Mouse (Mus musculus) heart, embryonic 11.5 days (tissue): ENCODE data around the gene Mpv17l2. TPM values are rescaled to one million over a fixed set of nuclear protein-coding genes. Genes with fewer than 3 reads are reported as not detected.

Source experiments
- ATAC-seq: fragments of 200-750 bp; cut with Nextera tagmentation; replicated peaks from 2 replicates; pipeline ENCODE4 v1.8.0; 2017; ENCODE audit warnings: moderate library complexity; ENCODE audit not compliant: insufficient number of reproducible peaks, low FRiP score, low TSS enrichment
- H3K27ac ChIP-seq: fragments of 300-500 bp; sonication (generic); 2 replicates; pipeline ENCODE4 v1.5.1; 2014; ENCODE audit warnings: mild to moderate bottlenecking, low read depth, low read length
- H3K27me3 ChIP-seq: fragments of 300-500 bp; sonication (generic); 2 replicates; pipeline ENCODE4 v1.6.1; 2014; ENCODE audit warnings: mild to moderate bottlenecking, low read length, mixed read lengths; ENCODE audit not compliant: control insufficient read depth, insufficient read depth
- H3K36me3 ChIP-seq: fragments of 300-500 bp; sonication (generic); 2 replicates; pipeline ENCODE4 v1.6.1; 2014; ENCODE audit warnings: mild to moderate bottlenecking, low read length, moderate library complexity, mixed read lengths; ENCODE audit not compliant: control insufficient read depth, insufficient read depth
- H3K4me1 ChIP-seq: fragments of 300-500 bp; sonication (generic); 2 replicates; pipeline ENCODE4 v1.6.1; 2014; ENCODE audit warnings: low read length; ENCODE audit not compliant: control insufficient read depth, insufficient read depth
- H3K4me2 ChIP-seq: fragments of 300-500 bp; sonication (generic); 2 replicates; pipeline ENCODE4 v1.6.1; 2014; ENCODE audit warnings: mild to moderate bottlenecking, moderate library complexity
- H3K4me3 ChIP-seq: fragments of 300-500 bp; sonication (generic); 2 replicates; pipeline ENCODE4 v1.5.1; 2014; ENCODE audit warnings: low read depth, low read length
- H3K9ac ChIP-seq: fragments of 300-500 bp; sonication (generic); 2 replicates; pipeline ENCODE4 v1.6.1; 2014; ENCODE audit warnings: mild to moderate bottlenecking, low read depth, low read length, moderate library complexity
- H3K9me3 ChIP-seq: fragments of 300-500 bp; sonication (generic); replicated peaks from 2 replicates; pipeline ENCODE4 v1.6.1; 2016; ENCODE audit warnings: low read length; ENCODE audit not compliant: control insufficient read depth
- WGBS: fragments of 180-500 bp; shearing (Covaris S2); extraction: QIAGEN DNeasy Blood & Tissue Kit; methylation state at CpG from one replicate; pipeline ENCODE4 v1.1.7; 2014; ENCODE audit not compliant: insufficient replicate concordance; 5-methylcytosine and 5-hydroxymethylcytosine counted together
- polyA plus RNA-seq: library from polyadenylated mRNA; unstranded; fragments of >200 nt; fragmentation: Nextera tagmentation; extraction: Ambion mirVana; gene quantifications from 2 replicates; pipeline ENCODE4 v1.2.1, GENCODE M21; 2014

Gene Mpv17l2
- polyA plus RNA-seq, 1 experiment from 2014 or later, result 42.5 TPM

- Histone ChIP-seq H3K9ac (peak overlapping the region; percentile 73), H3K4me2 (peak overlapping the region; percentile 97), H3K27me3 (peaks cover 2% of the 10 kb centered on the region; the same call in 1 of the 2 replicates), H3K4me1 (peaks cover 22% of the 10 kb centered on the region), H3K36me3 (peaks cover 14% of the 10 kb centered on the region), H3K27ac (no peak overlapping the region), H3K9me3 (no peaks in the 10 kb centered on the region), H3K4me3 (peak overlapping the region; percentile 47)
- peak; percentile 38; the same call in 1 of the 2 replicates for ATAC-seq
- 9% methylated on average over 21 of the region's 21 CpGs for whole genome bisulfite sequencing
Measured at GRCm38 (mm10) chr8:70766571-70767440, 6.1 kb upstream of the Mpv17l2 start.

- no peaks in the 10 kb centered on the region for H3K9me3 ChIP-seq
- H3K27me3 ChIP-seq, result peaks cover 2% of the 10 kb centered on the region; the same call in 1 of the 2 replicates
- WGBS, result 2% methylated on average over 34 of the region's 34 CpGs
- no peak overlapping the region for H3K27ac ChIP-seq
- peak overlapping the region; percentile 47 for H3K4me3 ChIP-seq
- H3K4me2 ChIP-seq, result peak overlapping the region; percentile 97
- H3K4me1 ChIP-seq, result peaks cover 29% of the 10 kb centered on the region
- H3K9ac ChIP-seq, result peak overlapping the region; percentile 73
- H3K36me3 ChIP-seq, result peaks cover 14% of the 10 kb centered on the region
- no peak for ATAC-seq
Measured at GRCm38 (mm10) chr8:70765838-70766570, 5.3 kb upstream of the Mpv17l2 start.

GRCm38 (mm10) chr8:70765329-70765728 is 4.6 kb upstream of the Mpv17l2 start:
- 66% methylated on average over 9 of the region's 9 CpGs for WGBS
- Histone ChIP-seq H3K27ac (no peak overlapping the region), H3K27me3 (peaks cover 2% of the 10 kb centered on the region; the same call in 1 of the 2 replicates), H3K4me3 (peak overlapping the region; percentile 47), H3K36me3 (peaks cover 8% of the 10 kb centered on the region; the same call in 1 of the 2 replicates), H3K4me1 (peaks cover 29% of the 10 kb centered on the region), H3K9me3 (no peaks in the 10 kb centered on the region), H3K4me2 (peak overlapping the region; percentile 97), H3K9ac (peak overlapping the region; percentile 73; the same call in 1 of the 2 replicates)
- ATAC-seq, result no peak

GRCm38 (mm10) chr8:70764676-70765075 is 3.9 kb upstream of the Mpv17l2 start:
- 0 out of 2 replicates have a peak overlapping the region, but pooled peaks have one; percentile 22 for H3K27ac ChIP-seq
- no peak overlapping the region for H3K9ac ChIP-seq
- peaks cover 29% of the 10 kb centered on the region for H3K4me1 ChIP-seq

GRCm38 (mm10) chr8:70764026-70764425 is 3.3 kb upstream of the Mpv17l2 start:
- peaks cover 8% of the 10 kb centered on the region; the same call in 1 of the 2 replicates for H3K36me3 ChIP-seq
- peaks cover 29% of the 10 kb centered on the region for H3K4me1 ChIP-seq
- H3K4me2 ChIP-seq, result peak overlapping the region; percentile 14
- H3K9ac ChIP-seq, result no peak overlapping the region
- WGBS, result 57% methylated on average over 8 of the region's 8 CpGs
- no peak for ATAC-seq
- H3K27ac ChIP-seq, result 0 out of 2 replicates have a peak overlapping the region, but pooled peaks have one; percentile 25
- no peaks in the 10 kb centered on the region for H3K9me3 ChIP-seq
- H3K4me3 ChIP-seq, result no peak overlapping the region
- H3K27me3 ChIP-seq, result peaks cover 2% of the 10 kb centered on the region; the same call in 1 of the 2 replicates

More at GRCm38 (mm10) chr8:70764676-70765075, 3.9 kb upstream of the Mpv17l2 start:
- Histone ChIP-seq H3K9me3 (no peaks in the 10 kb centered on the region), H3K4me3 (no peak overlapping the region), H3K27me3 (peaks cover 2% of the 10 kb centered on the region; the same call in 1 of the 2 replicates), H3K4me2 (peak overlapping the region; percentile 14; the same call in 1 of the 2 replicates), H3K36me3 (peaks cover 8% of the 10 kb centered on the region; the same call in 1 of the 2 replicates)
- WGBS, result 90% methylated on average over 13 of the region's 13 CpGs
- no peak for ATAC-seq

- peaks cover 2% of the 10 kb centered on the region; the same call in 1 of the 2 replicates for H3K27me3 ChIP-seq
- no peak overlapping the region for H3K9ac ChIP-seq
- no peaks in the 10 kb centered on the region for H3K9me3 ChIP-seq
- peaks cover 5% of the 10 kb centered on the region; the same call in 1 of the 2 replicates for H3K36me3 ChIP-seq
- H3K4me3 ChIP-seq, result no peak overlapping the region
- H3K27ac ChIP-seq, result 0 out of 2 replicates have a peak overlapping the region, but pooled peaks have one; percentile 25
- WGBS, result 7% methylated on average over 3 of the region's 3 CpGs
- no peak for ATAC-seq
- peaks cover 31% of the 10 kb centered on the region for H3K4me1 ChIP-seq
- no peak overlapping the region; the same call in 1 of the 2 replicates for H3K4me2 ChIP-seq
Measured at GRCm38 (mm10) chr8:70763354-70763753, 2.6 kb upstream of the Mpv17l2 start.

- peak overlapping the region; percentile 2; the same call in 1 of the 2 replicates for H3K27ac ChIP-seq
- H3K4me2 ChIP-seq, result no peak overlapping the region
- 50% methylated on average over 1 of the region's 1 CpGs for WGBS
- H3K4me3 ChIP-seq, result no peak overlapping the region
- peaks cover 31% of the 10 kb centered on the region for H3K4me1 ChIP-seq
- H3K36me3 ChIP-seq, result peaks cover 3% of the 10 kb centered on the region; the same call in 1 of the 2 replicates
- no peaks in the 10 kb centered on the region for H3K9me3 ChIP-seq
- ATAC-seq, result no peak
- H3K9ac ChIP-seq, result no peak overlapping the region
- no peaks in the 10 kb centered on the region for H3K27me3 ChIP-seq
Measured at GRCm38 (mm10) chr8:70762118-70762517, 1.4 kb upstream of the Mpv17l2 start.

GRCm38 (mm10) chr8:70760350-70760749 is 396 bp downstream of the Mpv17l2 start:
- H3K36me3 ChIP-seq, result peaks cover 3% of the 10 kb centered on the region; the same call in 1 of the 2 replicates
- H3K9ac ChIP-seq, result peak overlapping the region; percentile 84
- H3K27me3 ChIP-seq, result 0 out of 2 replicates have a peak, but pooled peaks cover 4% of the 10 kb centered on the region
- 2% methylated on average over 20 of the region's 22 CpGs for whole genome bisulfite sequencing
- H3K4me3 ChIP-seq, result peak overlapping the region; percentile 74
- H3K4me2 ChIP-seq, result peak overlapping the region; percentile 99
- peaks cover 16% of the 10 kb centered on the region; the same call in 1 of the 2 replicates for H3K4me1 ChIP-seq
- no peak for ATAC-seq
- no peaks in the 10 kb centered on the region for H3K9me3 ChIP-seq
- peak overlapping the region; percentile 73 for H3K27ac ChIP-seq
